In genomic region chr12:77237950-77238530, GRCm38 (mm10) we compare ENCODE assay signal across 8 mouse cellular contexts. TPM values are rescaled to one million over a fixed set of nuclear protein-coding genes. Genes with fewer than 3 reads are reported as not detected.
A peak's percentile ranks its signal among the peaks of the same experiment; 100 is the strongest.
DNase-seq lines count a peak whose midpoint lies in the region; ATAC-seq and TF ChIP-seq lines count a peak whose summit lies in the region.

Gene Fut8 (plus strand): TSS chr12:77238125.

- TF ChIP-seq POLR2A in testis, adult 2 months (IDR thresholded peaks at IDR 0.05; ENCODE audit: control insufficient read depth, low read depth, low read length): peak; percentile 52; the same call in 1 of the 2 replicates

- peak; percentile 56 to 68 for DNase-seq in CD8-positive naive resting alpha-beta T cell, adult 2 months (ENCODE audit: low read depth in 2 of 2, low spot score in 2 of 2)
- DNase-seq in c-Kit-positive CD71-negative TER-119-negative erythroid progenitor cells, embryonic 14.5 days (ENCODE audit: low read depth): peak; percentile 73
- peak; percentile 93 for DNase-seq in forebrain, embryonic 11.5 days (ENCODE audit: low spot score)
- DNase-seq in heart, postnatal 0 days (ENCODE audit: low spot score): peak; percentile 87
- DNase-seq in kidney, postnatal 4 days: peak; percentile 91 to 95

- no peak for TF ChIP-seq EP300 in heart, postnatal 0 days (IDR thresholded peaks at IDR 0.05; ENCODE audit: low read depth)

- H3K9ac ChIP-seq in forebrain, embryonic 11.5 days (ENCODE audit: low read length): peak within 1 kb of the TSS; percentile 83
- H3K9ac ChIP-seq in heart, postnatal 0 days (replicated peaks; ENCODE audit: low read depth, low read length): peak within 1 kb of the TSS; percentile 85
- H3K9ac ChIP-seq in liver, embryonic 16.5 days (ENCODE audit: low read depth, low read length): peak within 1 kb of the TSS; percentile 75
- peak within 1 kb of the TSS; percentile 90 for H3K9ac ChIP-seq in neural tube, embryonic 13.5 days

- H3K4me1 ChIP-seq in forebrain, embryonic 11.5 days (replicated peaks; ENCODE audit: control insufficient read depth, insufficient read depth, low read length): peaks cover 4% of the 10 kb centered on the region; the same call in 1 of the 2 replicates
- H3K4me1 ChIP-seq in heart, postnatal 0 days (ENCODE audit: control insufficient read depth, insufficient read depth): no peaks in the 10 kb centered on the region
- H3K4me1 ChIP-seq in liver, embryonic 16.5 days (ENCODE audit: control insufficient read depth, low read depth, low read length): peaks cover 9% of the 10 kb centered on the region
- H3K4me1 ChIP-seq in neural tube, embryonic 13.5 days (replicated peaks): peaks cover 13% of the 10 kb centered on the region
- H3K4me1 ChIP-seq in testis, adult 2 months (ENCODE audit: control insufficient read depth, insufficient read depth, low read length): no peaks in the 10 kb centered on the region

- peak within 1 kb of the TSS; percentile 90 for H3K27ac ChIP-seq in forebrain, embryonic 11.5 days (ENCODE audit: low read depth, low read length)
- peak within 1 kb of the TSS; percentile 96 for H3K27ac ChIP-seq in heart, postnatal 0 days (ENCODE audit: low read depth)
- H3K27ac ChIP-seq in liver, embryonic 16.5 days (ENCODE audit: low read length): peak within 1 kb of the TSS; percentile 72
- H3K27ac ChIP-seq in neural tube, embryonic 13.5 days (replicated peaks): peak within 1 kb of the TSS; percentile 96
- peak within 1 kb of the TSS; percentile 89 for H3K27ac ChIP-seq in testis, adult 2 months (ENCODE audit: control insufficient read depth, insufficient read depth, low read depth, low read length)

- H3K36me3 ChIP-seq in forebrain, embryonic 11.5 days (ENCODE audit: control insufficient read depth, insufficient read depth, low read length): no peaks in the 10 kb centered on the region
- H3K36me3 ChIP-seq in heart, postnatal 0 days (replicated peaks; ENCODE audit: control insufficient read depth, insufficient read depth, low read length): no peaks in the 10 kb centered on the region
- H3K36me3 ChIP-seq in liver, embryonic 16.5 days (ENCODE audit: control insufficient read depth, insufficient read depth): no peaks in the 10 kb centered on the region
- no peaks in the 10 kb centered on the region for H3K36me3 ChIP-seq in neural tube, embryonic 13.5 days
- H3K36me3 ChIP-seq in testis, adult 2 months (ENCODE audit: control insufficient read depth, insufficient read depth, low read length): no peaks in the 10 kb centered on the region

- peak within 1 kb of the TSS; percentile 74 for H3K4me2 ChIP-seq in forebrain, embryonic 11.5 days (ENCODE audit: low read depth, low read length, severe bottlenecking)
- H3K4me2 ChIP-seq in heart, postnatal 0 days (ENCODE audit: low read depth, low read length): peak within 1 kb of the TSS; percentile 97
- H3K4me2 ChIP-seq in liver, embryonic 16.5 days (ENCODE audit: low read depth, low read length): peak within 1 kb of the TSS; percentile 98
- peak within 1 kb of the TSS; percentile 83 for H3K4me2 ChIP-seq in neural tube, embryonic 13.5 days

- no peaks in the 10 kb centered on the region for H3K27me3 ChIP-seq in forebrain, embryonic 11.5 days (ENCODE audit: control insufficient read depth, insufficient read depth, low read length)
- H3K27me3 ChIP-seq in heart, postnatal 0 days (ENCODE audit: control insufficient read depth, insufficient read depth, low read length): no peaks in the 10 kb centered on the region
- H3K27me3 ChIP-seq in liver, embryonic 16.5 days (ENCODE audit: control insufficient read depth, insufficient read depth, low read depth, low read length): no peaks in the 10 kb centered on the region
- H3K27me3 ChIP-seq in neural tube, embryonic 13.5 days: no peaks in the 10 kb centered on the region
- H3K27me3 ChIP-seq in testis, adult 2 months (ENCODE audit: control insufficient read depth, insufficient read depth, low read length): no peaks in the 10 kb centered on the region

- WGBS in forebrain, embryonic 11.5 days: 0% methylated on average over 45 of the region's 46 CpGs
- WGBS in heart, postnatal 0 days: under 1% methylated on average over 46 of the region's 46 CpGs
- under 1% methylated on average over 46 of the region's 46 CpGs for WGBS in liver, embryonic 16.5 days (ENCODE audit: insufficient replicate concordance)
- WGBS in neural tube, embryonic 13.5 days: under 1% methylated on average over 46 of the region's 46 CpGs

- no peaks in the 10 kb centered on the region for H3K9me3 ChIP-seq in forebrain, embryonic 11.5 days (ENCODE audit: control insufficient read depth, low read length)
- no peaks in the 10 kb centered on the region for H3K9me3 ChIP-seq in heart, postnatal 0 days (replicated peaks; ENCODE audit: control insufficient read depth, low read length)
- H3K9me3 ChIP-seq in liver, embryonic 16.5 days (replicated peaks; ENCODE audit: control insufficient read depth, low read length): no peaks in the 10 kb centered on the region
- H3K9me3 ChIP-seq in neural tube, embryonic 13.5 days: no peaks in the 10 kb centered on the region

- TF ChIP-seq CTCF in heart, postnatal 0 days (IDR thresholded peaks at IDR 0.05; ENCODE audit: low read depth): no peak
- TF ChIP-seq CTCF in testis, adult 2 months (IDR thresholded peaks at IDR 0.05; ENCODE audit: control insufficient read depth, insufficient read depth, insufficient replicate concordance, low read depth, low read length): no peak

- peak within 1 kb of the TSS; percentile 83 for H3K4me3 ChIP-seq in forebrain, embryonic 11.5 days (ENCODE audit: low read depth, low read length)
- H3K4me3 ChIP-seq in heart, postnatal 0 days (ENCODE audit: low read depth, low read length): peak within 1 kb of the TSS; percentile 91
- peak within 1 kb of the TSS; percentile 92 for H3K4me3 ChIP-seq in liver, embryonic 16.5 days (ENCODE audit: low read depth, low read length)
- peak within 1 kb of the TSS; percentile 76 for H3K4me3 ChIP-seq in neural tube, embryonic 13.5 days
- peak within 1 kb of the TSS; percentile 87 for H3K4me3 ChIP-seq in testis, adult 2 months (ENCODE audit: control insufficient read depth, low read depth, low read length)

- ATAC-seq in forebrain, embryonic 11.5 days (replicated peaks; ENCODE audit: low FRiP score): peak; percentile 86
- ATAC-seq in heart, postnatal 0 days (ENCODE audit: insufficient read depth, low read depth): peak; percentile 78
- peak; percentile 84 for ATAC-seq in liver, embryonic 16.5 days (ENCODE audit: low read depth)
- peak; percentile 82 for ATAC-seq in neural tube, embryonic 13.5 days (ENCODE audit: low read depth)

RNA-seq across cellular contexts. Expression of gene Fut8, which starts in this region (rescaled TPM):
- 33.5 and 34.3 TPM in 2 replicates for polyA plus RNA-seq in forebrain, embryonic 11.5 days (2014; fragmentation: Nextera tagmentation; extraction: Ambion mirVana)
- 12.7 and 20.2 TPM in 2 replicates for total RNA-seq in heart, postnatal 0 days (2014; rRNA removed; ENCODE audit: low replicate concordance)
- polyA plus RNA-seq in heart, postnatal 0 days (2015; fragmentation: Nextera tagmentation; extraction: Ambion mirVana): 11.1 and 11.5 TPM in 2 replicates
- polyA plus RNA-seq in liver, embryonic 16.5 days (2015; fragmentation: Nextera tagmentation; extraction: Ambion mirVana): 7.1 and 7.2 TPM in 2 replicates
- polyA plus RNA-seq in neural tube, embryonic 13.5 days (2015; fragmentation: Nextera tagmentation; extraction: Ambion mirVana): 49.6 and 53.5 TPM in 2 replicates
- polyA plus RNA-seq in testis, adult 2 months (2012; rRNA removed): 12.3 and 16.2 TPM in 2 replicates

Comparison
In these comparisons a context has a peak if more than half of its experiments do, and no peak if none do; other contexts are left out.
1. Peak in every context shown above with its lines: DNase-seq, ATAC-seq, H3K4me3 ChIP-seq and H3K27ac ChIP-seq.